Mouse (Mus musculus) ES-E14 (cell line): ENCODE measurements around the gene Cela3b. TPM values are rescaled to one million over a fixed set of nuclear protein-coding genes. Genes with fewer than 3 reads are reported as not detected.

ENCODE experiments used
- DNase-seq: peaks from one replicate; pipeline ENCODE4 v3.0.0-alpha.2; 2013; ENCODE audit warnings: low read depth, low spot score
- H3K27ac ChIP-seq: 2 replicates; pipeline ENCODE4 v1.5.1; 2012; ENCODE audit warnings: low read depth, mild to moderate bottlenecking, low read length, moderate library complexity, mixed read lengths; ENCODE audit not compliant: poor library complexity, insufficient read depth, severe bottlenecking
- H3K36me3 ChIP-seq: 2 replicates; pipeline ENCODE4 v1.6.1; 2012; ENCODE audit warnings: mild to moderate bottlenecking, low read length, moderate library complexity, mixed read lengths; ENCODE audit not compliant: control insufficient read depth, poor library complexity, insufficient read depth, severe bottlenecking
- H3K4me1 ChIP-seq, 2 experiments: fragments of 150-350 bp in 1 of 2; sonication (generic) in 1 of 2; 2 replicates each; pipeline ENCODE4 v1.6.1; 2012; ENCODE audit warnings: low read length in 2 of 2, mild to moderate bottlenecking in 1 of 2, mixed read lengths in 1 of 2; ENCODE audit not compliant: control insufficient read depth in 2 of 2, insufficient read depth in 2 of 2, poor library complexity in 1 of 2
- H3K4me3 ChIP-seq, 2 experiments: fragments of 150-350 bp in 1 of 2; sonication (generic) in 1 of 2; 2 replicates each; pipeline ENCODE4 v1.5.1; 2012; ENCODE audit warnings: low read length in 2 of 2, low read depth in 1 of 2, mild to moderate bottlenecking in 1 of 2, mixed read lengths in 1 of 2; ENCODE audit not compliant: insufficient read depth in 1 of 2, poor library complexity in 1 of 2, severe bottlenecking in 1 of 2
- H3K9ac ChIP-seq: 2 replicates; pipeline ENCODE4 v1.6.1; 2012; ENCODE audit warnings: low read depth, mild to moderate bottlenecking, low read length, mixed read lengths; ENCODE audit not compliant: poor library complexity, insufficient read depth, severe bottlenecking
- H3K9me3 ChIP-seq: fragments of 150-350 bp; sonication (generic); 2 replicates; pipeline ENCODE4 v1.6.1; 2012; ENCODE audit warnings: low read depth, mild to moderate bottlenecking, low read length; ENCODE audit not compliant: control insufficient read depth, insufficient read depth
- CHD2 ChIP-seq: IDR thresholded peaks from 2 replicates; pipeline ENCODE4 v1.6.1; 2014; ENCODE audit warnings: mild to moderate bottlenecking, low read depth, low read length, inconsistent platforms
- HCFC1 ChIP-seq: IDR thresholded peaks from 2 replicates; pipeline ENCODE4 v1.6.1; 2012; ENCODE audit warnings: low read length, inconsistent platforms, borderline replicate concordance; ENCODE audit not compliant: insufficient read depth
- MAFK ChIP-seq: IDR thresholded peaks from 2 replicates; pipeline ENCODE4 v1.6.1; 2014; ENCODE audit warnings: mild to moderate bottlenecking, low read depth, low read length, inconsistent platforms; ENCODE audit not compliant: insufficient read depth
- ZC3H11A ChIP-seq: IDR thresholded peaks from 2 replicates; pipeline ENCODE4 v1.6.1; 2012; ENCODE audit warnings: low read depth, mild to moderate bottlenecking, inconsistent platforms, low read length, borderline replicate concordance
- ZNF384 ChIP-seq: IDR thresholded peaks from 2 replicates; pipeline ENCODE4 v1.6.1; 2012; ENCODE audit warnings: low read depth, low read length, inconsistent platforms
- in situ Hi-C, 2 experiments: fragments of 600-800 bp; cut with MboI; formaldehyde crosslinking; loops; one replicate each; pipeline ENCODE4 v1.15.1; 2025; ENCODE audit warnings: low sequenced_read_pairs in 2 of 2, inconsistent platforms in 1 of 2; ENCODE audit not compliant: unreplicated experiment in 2 of 2
- total RNA-seq: library from RNA; depleted of rRNA; stranded (reverse); fragments of 300-350 nt; gene quantifications from 2 replicates; pipeline ENCODE4 v1.2.3, GENCODE M21; 2012

Cela3b gene
- total RNA-seq, 1 experiment, result not detected

GRCm38 (mm10) chr4:137476065-137476760 lies 45.9 kb upstream of the Cela3b start:
- Histone ChIP-seq H3K4me1 (peaks cover 29 to 73% of the 10 kb centered on the region in 2 experiments), H3K36me3 (peaks cover 3% of the 10 kb centered on the region; the same call in 1 of the 2 replicates), H3K9ac (no peak overlapping the region), H3K4me3 (peak overlapping the region; percentile 29 to 55), H3K9me3 (no peaks in the 10 kb centered on the region), H3K27ac (no peak overlapping the region)
- no peak for DNase-seq
- no peak for TF ChIP-seq ZC3H11A
- no peak for TF ChIP-seq HCFC1
- no peak for TF ChIP-seq ZNF384
- TF ChIP-seq MAFK, result no peak
- no peak for TF ChIP-seq CHD2
- in situ Hi-C loops, result no loop called here

DNA sequence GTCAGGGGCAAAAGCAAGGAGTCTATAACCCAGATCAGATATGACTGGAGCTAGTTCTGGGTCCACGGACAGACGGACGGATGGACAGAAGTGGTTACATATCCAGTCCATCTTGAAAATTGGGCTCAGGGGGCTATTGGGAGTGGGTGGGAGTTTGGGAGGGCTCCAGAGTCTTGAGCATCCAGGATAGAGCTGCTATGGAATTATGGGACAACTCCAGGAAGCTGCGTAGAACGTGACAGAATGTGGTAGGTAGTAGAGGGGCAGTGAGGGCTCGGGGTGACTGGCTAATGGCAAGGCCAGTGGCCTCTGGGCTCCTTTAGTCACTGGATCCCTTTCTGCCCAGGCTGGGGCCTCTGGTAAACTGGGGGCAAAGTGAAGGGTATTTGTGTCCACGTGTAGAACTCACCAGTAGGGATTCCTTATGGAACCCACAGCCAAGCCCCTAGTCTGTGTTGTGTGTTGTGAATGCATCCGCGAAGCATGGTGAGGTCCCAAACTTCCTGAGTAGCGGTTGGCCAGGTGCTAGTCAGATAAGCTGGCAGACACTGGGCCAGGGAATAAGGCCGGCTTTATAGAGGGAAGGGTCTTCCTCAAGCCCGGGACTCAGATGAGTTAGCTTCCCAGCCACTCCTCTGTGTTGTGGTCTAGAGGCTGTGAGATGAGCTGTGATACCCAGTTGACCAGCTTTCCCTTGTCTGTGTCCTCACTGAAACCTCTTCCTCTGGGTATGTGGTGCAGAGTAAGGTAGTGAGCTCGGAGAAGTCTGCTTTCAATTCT lies 45.1 kb upstream of the Cela3b start:
- Histone ChIP-seq H3K4me1 (peaks cover 24 to 69% of the 10 kb centered on the region in 2 experiments), H3K27ac (no peak overlapping the region), H3K9me3 (no peaks in the 10 kb centered on the region), H3K4me3 (no peak overlapping the region), H3K9ac (no peak overlapping the region), H3K36me3 (peaks cover 3% of the 10 kb centered on the region; the same call in 1 of the 2 replicates)
- DNase-seq, result no peak
- in situ Hi-C loops, result no loop called here
- no peak for TF ChIP-seq HCFC1
- no peak for TF ChIP-seq ZNF384
- no peak for TF ChIP-seq CHD2
- TF ChIP-seq ZC3H11A, result no peak

- no peak for DNase-seq
- Histone ChIP-seq H3K4me1 (peaks cover 24 to 72% of the 10 kb centered on the region in 2 experiments), H3K9ac (no peak overlapping the region), H3K36me3 (peaks cover 3% of the 10 kb centered on the region; the same call in 1 of the 2 replicates), H3K4me3 (no peak overlapping the region), H3K27ac (no peak overlapping the region), H3K9me3 (no peaks in the 10 kb centered on the region)
- in situ Hi-C loops, result no loop called here
- no peak for TF ChIP-seq CHD2
Measured at GRCm38 (mm10) chr4:137474694-137475093, 44.4 kb upstream of the Cela3b start.

DNA sequence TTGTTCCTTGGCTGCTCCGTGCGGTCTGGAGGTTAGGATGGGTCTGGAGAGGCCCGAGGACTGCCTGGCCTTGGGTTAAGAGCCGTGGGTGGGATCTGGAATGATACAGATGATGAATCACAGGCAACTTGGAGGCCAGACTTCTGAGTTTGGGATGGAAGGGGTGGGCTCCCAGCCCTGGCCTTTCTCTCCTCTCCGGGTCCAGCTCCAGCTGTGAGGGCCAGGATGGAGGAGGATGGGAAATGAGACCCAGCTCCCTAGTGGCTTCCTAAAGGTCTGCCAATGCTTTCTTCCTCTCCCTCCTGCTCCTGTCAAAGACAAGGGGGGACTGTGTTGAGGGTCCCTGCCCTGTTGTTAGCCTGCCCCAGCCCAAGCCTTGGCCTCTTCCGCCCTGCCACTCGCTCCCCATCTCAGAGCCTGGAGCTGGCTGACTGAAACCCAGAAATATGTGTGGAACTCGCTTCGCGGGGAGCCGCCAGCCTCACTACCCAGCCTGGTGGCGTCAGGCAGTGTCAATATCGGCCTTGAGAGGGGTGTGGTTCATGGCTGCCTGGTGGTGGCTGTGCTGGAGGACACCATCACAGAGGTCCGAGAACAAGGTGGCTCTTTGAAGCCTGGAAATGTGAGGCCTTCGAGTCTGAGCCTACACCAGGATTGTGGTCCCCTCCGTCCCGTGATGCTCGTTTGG lies 43.5 kb upstream of the Cela3b start:
- Histone ChIP-seq H3K4me3 (no peak overlapping the region), H3K9ac (no peak overlapping the region), H3K9me3 (no peaks in the 10 kb centered on the region), H3K27ac (no peak overlapping the region), H3K4me1 (peaks cover 17 to 66% of the 10 kb centered on the region in 2 experiments), H3K36me3 (peaks cover 3% of the 10 kb centered on the region; the same call in 1 of the 2 replicates)
- TF ChIP-seq ZNF384, result no peak
- TF ChIP-seq CHD2, result no peak
- no peak for TF ChIP-seq HCFC1
- no peak for TF ChIP-seq MAFK
- TF ChIP-seq ZC3H11A, result no peak
- in situ Hi-C loops, result no loop called here
- DNase-seq, result no peak
